In the genomic region with DNA sequence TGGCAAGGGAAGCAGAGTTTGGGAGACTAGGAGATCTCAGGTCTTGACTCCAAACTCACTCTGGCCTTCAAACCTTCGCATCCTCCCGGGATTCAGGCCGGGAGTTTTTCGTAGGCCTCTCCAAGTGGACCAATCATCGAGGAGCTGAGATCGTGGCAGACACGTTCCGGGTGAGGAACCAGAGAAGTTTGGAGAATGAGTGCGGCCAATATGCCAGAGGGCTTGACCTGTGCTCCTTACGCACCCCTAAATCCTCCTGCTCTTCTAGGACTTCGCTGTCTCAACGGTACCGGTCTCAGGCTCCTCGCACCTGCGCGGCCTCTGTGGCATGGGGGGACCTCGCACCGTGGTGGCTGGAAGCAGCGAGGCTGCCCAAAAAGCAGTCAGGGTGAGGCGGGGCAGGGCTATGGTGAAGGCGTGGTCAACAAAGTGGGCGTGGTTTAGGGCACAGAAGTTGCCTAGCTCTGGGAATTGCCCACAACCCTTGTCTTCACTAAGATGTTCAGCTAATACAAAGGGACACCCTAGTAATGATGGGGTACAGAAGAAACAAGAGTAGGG, we compare ENCODE assay signal across 8 mouse cellular contexts. TPM values are rescaled to one million over a fixed set of nuclear protein-coding genes. Genes with fewer than 3 reads are reported as not detected.
DNase-seq lines count a peak whose midpoint lies in the region; ATAC-seq lines count a peak whose summit lies in the region.

No protein-coding gene starts in this region.

- H3K4me3 ChIP-seq in hindbrain, embryonic 12.5 days = peak overlapping the region; percentile 73
- H3K4me3 ChIP-seq in liver, embryonic 16.5 days (ENCODE audit: low read depth, low read length) = no peak overlapping the region

- H3K9me3 ChIP-seq in hindbrain, embryonic 12.5 days (replicated peaks) = no peaks in the 10 kb centered on the region
- no peaks in the 10 kb centered on the region for H3K9me3 ChIP-seq in liver, embryonic 16.5 days (replicated peaks; ENCODE audit: control insufficient read depth, low read length)

- peak overlapping the region; percentile 89; the same call in 1 of the 2 replicates for H3K9ac ChIP-seq in hindbrain, embryonic 12.5 days
- H3K9ac ChIP-seq in liver, embryonic 16.5 days (ENCODE audit: low read depth, low read length) = no peak overlapping the region

- WGBS in hindbrain, embryonic 12.5 days = 55% methylated on average over 22 of the region's 22 CpGs
- WGBS in liver, embryonic 16.5 days (ENCODE audit: insufficient replicate concordance) = 67% methylated on average over 22 of the region's 22 CpGs

- ATAC-seq in hindbrain, embryonic 12.5 days (ENCODE audit: low FRiP score) = no peak
- ATAC-seq in liver, embryonic 16.5 days (ENCODE audit: low read depth) = no peak
- ATAC-seq in inflammation-experienced regulatory T-cells, adult 6 months = no peak

- peaks cover 30% of the 10 kb centered on the region for H3K27me3 ChIP-seq in hindbrain, embryonic 12.5 days
- H3K27me3 ChIP-seq in liver, embryonic 16.5 days (ENCODE audit: control insufficient read depth, insufficient read depth, low read depth, low read length) = peaks cover 35% of the 10 kb centered on the region

- peaks cover 34% of the 10 kb centered on the region for H3K36me3 ChIP-seq in hindbrain, embryonic 12.5 days
- peaks cover 11% of the 10 kb centered on the region for H3K36me3 ChIP-seq in liver, embryonic 16.5 days (ENCODE audit: control insufficient read depth, insufficient read depth)

- peaks cover 47% of the 10 kb centered on the region for H3K4me1 ChIP-seq in hindbrain, embryonic 12.5 days
- peaks cover 50% of the 10 kb centered on the region for H3K4me1 ChIP-seq in liver, embryonic 16.5 days (ENCODE audit: control insufficient read depth, low read depth, low read length)

- DNase-seq in adrenal gland, postnatal 14 days = peak; percentile 33
- DNase-seq in adrenal gland, postnatal 4 days (ENCODE audit: low spot score in 2 of 2) = no peak
- DNase-seq in cerebellum, postnatal 10 days = peak; percentile 51 to 63
- peak; percentile 70 for DNase-seq in testis, postnatal 10 days (ENCODE audit: low spot score)
- DNase-seq in yolk sac, embryonic 10.5 days (ENCODE audit: low spot score) = no peak

- peak overlapping the region; percentile 99 for H3K4me2 ChIP-seq in hindbrain, embryonic 12.5 days (replicated peaks)
- H3K4me2 ChIP-seq in liver, embryonic 16.5 days (ENCODE audit: low read depth, low read length) = 0 out of 2 replicates have a peak overlapping the region, but pooled peaks have one; percentile 8

- H3K27ac ChIP-seq in hindbrain, embryonic 12.5 days = no peak overlapping the region
- H3K27ac ChIP-seq in liver, embryonic 16.5 days (ENCODE audit: low read length) = no peak overlapping the region

RNA-seq across cellular contexts. Expression of a gene that starts 2.0 kb away (rescaled TPM):
- 24.2 and 30.6 TPM in 2 replicates for total RNA-seq in adrenal gland, postnatal 14 days (2021)
- 10 to 100 TPM; 55.1 to 67.4 TPM for total RNA-seq in adrenal gland, postnatal 4 days (2021)
- 512 and 517 TPM in 2 replicates for polyA plus RNA-seq in hindbrain, embryonic 12.5 days (2016; fragmentation: Nextera tagmentation; extraction: Ambion mirVana)
- polyA plus RNA-seq in liver, embryonic 16.5 days (2015; fragmentation: Nextera tagmentation; extraction: Ambion mirVana) = 16.3 and 18.1 TPM in 2 replicates
- polyA plus RNA-seq in inflammation-experienced regulatory T-cells, adult 6 months (2017; shearing (Covaris generic)) = 1 to 10 TPM in 2 of 3 experiments, under 1 TPM in 1; 0.91 to 3.0 (median 1.3) TPM

RNA-seq across cellular contexts. Expression of a gene that starts 4.4 kb away (rescaled TPM):
- total RNA-seq in adrenal gland, postnatal 14 days (2021) = not detected in 2 replicates
- total RNA-seq in adrenal gland, postnatal 4 days (2021) = under 1 TPM; 0.31 to 0.34 TPM
- not detected in 2 replicates for polyA plus RNA-seq in hindbrain, embryonic 12.5 days (2016; fragmentation: Nextera tagmentation; extraction: Ambion mirVana)
- polyA plus RNA-seq in liver, embryonic 16.5 days (2015; fragmentation: Nextera tagmentation; extraction: Ambion mirVana) = 0.24 and 0.37 TPM in 2 replicates
- not detected for polyA plus RNA-seq in inflammation-experienced regulatory T-cells, adult 6 months (2017; shearing (Covaris generic))

RNA-seq across cellular contexts. Expression of a gene that starts 5.2 kb away (rescaled TPM):
- 0.26 and 0.71 TPM in 2 replicates for total RNA-seq in adrenal gland, postnatal 14 days (2021)
- total RNA-seq in adrenal gland, postnatal 4 days (2021) = under 1 TPM; 0.22 to 0.90 TPM
- 0.46 and 0.52 TPM in 2 replicates for polyA plus RNA-seq in hindbrain, embryonic 12.5 days (2016; fragmentation: Nextera tagmentation; extraction: Ambion mirVana)
- polyA plus RNA-seq in liver, embryonic 16.5 days (2015; fragmentation: Nextera tagmentation; extraction: Ambion mirVana) = 3.4 and 4.5 TPM in 2 replicates
- not detected for polyA plus RNA-seq in inflammation-experienced regulatory T-cells, adult 6 months (2017; shearing (Covaris generic))

RNA-seq across cellular contexts. Expression of a gene that starts 11.1 kb away (rescaled TPM):
- total RNA-seq in adrenal gland, postnatal 14 days (2021) = 83.0 and 109 TPM in 2 replicates
- 100 to 1,000 TPM; 137 to 146 TPM for total RNA-seq in adrenal gland, postnatal 4 days (2021)
- polyA plus RNA-seq in hindbrain, embryonic 12.5 days (2016; fragmentation: Nextera tagmentation; extraction: Ambion mirVana) = 157 and 159 TPM in 2 replicates
- polyA plus RNA-seq in liver, embryonic 16.5 days (2015; fragmentation: Nextera tagmentation; extraction: Ambion mirVana) = 112 and 121 TPM in 2 replicates
- 100 to 1,000 TPM; 487 to 766 (median 514) TPM for polyA plus RNA-seq in inflammation-experienced regulatory T-cells, adult 6 months (2017; shearing (Covaris generic))

RNA-seq across cellular contexts. Expression of a gene that starts 14.3 kb away (rescaled TPM):
- 1.8 and 3.6 TPM in 2 replicates for total RNA-seq in adrenal gland, postnatal 14 days (2021)
- total RNA-seq in adrenal gland, postnatal 4 days (2021) = 10 to 100 TPM in 1 of 2 experiments, 1 to 10 TPM in 1; 8.2 to 11.0 TPM
- polyA plus RNA-seq in hindbrain, embryonic 12.5 days (2016; fragmentation: Nextera tagmentation; extraction: Ambion mirVana) = 3.0 and 3.1 TPM in 2 replicates
- polyA plus RNA-seq in liver, embryonic 16.5 days (2015; fragmentation: Nextera tagmentation; extraction: Ambion mirVana) = 4.2 and 4.6 TPM in 2 replicates
- 1 to 10 TPM; 1.3 to 1.4 (median 1.4) TPM for polyA plus RNA-seq in inflammation-experienced regulatory T-cells, adult 6 months (2017; shearing (Covaris generic))

Comparison
In these comparisons a context has a peak if more than half of its experiments do, and no peak if none do; other contexts are left out.
1. DNase-seq: peak in adrenal gland, postnatal 14 days (single experiment), cerebellum, postnatal 10 days (2 of 2) and testis, postnatal 10 days (single experiment); none in adrenal gland, postnatal 4 days (0 of 2) and yolk sac, embryonic 10.5 days (single experiment).
2. RNA of a gene that starts 2.0 kb away (polyA plus RNA-seq): 512 to 517 TPM in hindbrain, embryonic 12.5 days; 16.3 to 18.1 TPM in liver, embryonic 16.5 days and 0.91 to 3.0 TPM in inflammation-experienced regulatory T-cells, adult 6 months; every median in the first group is over 10 times any median in the second.